Mouse (Mus musculus): ENCODE data around the gene Chrna9. TPM values are rescaled to one million over a fixed set of nuclear protein-coding genes. Genes with fewer than 3 reads are reported as not detected.

Chrna9 gene
- total RNA-seq (2015) (not detected in 2 replicates), total RNA-seq (2017) (not detected in 2 replicates)

GRCm38 (mm10) chr5:65934783-65935182, at the start of gene Chrna9:
Gene Chrna9 (plus strand): TSS chr5:65934921.
- ATAC-seq (replicated peaks; ENCODE audit: poor library complexity): no peak

- ATAC-seq (replicated peaks; ENCODE audit: poor library complexity): peak; percentile 67
These were observed 48.9 kb upstream of the Chrna9 start for GRCm38 (mm10) chr5:65885699-65886443.

- ATAC-seq (replicated peaks; ENCODE audit: poor library complexity): no peak
These were observed 46.6 kb upstream of the Chrna9 start for GRCm38 (mm10) chr5:65888102-65888501.

- ATAC-seq (replicated peaks; ENCODE audit: poor library complexity): peak; percentile 38
These were observed 45.7 kb upstream of the Chrna9 start for GRCm38 (mm10) chr5:65888998-65889397.

GRCm38 (mm10) chr5:65891251-65891826, 43.4 kb upstream of the Chrna9 start:
- ATAC-seq (replicated peaks; ENCODE audit: poor library complexity): no peak

- ATAC-seq (replicated peaks; ENCODE audit: poor library complexity): no peak
These were observed 39.5 kb upstream of the Chrna9 start for GRCm38 (mm10) chr5:65895121-65895692.

- no peak for ATAC-seq (replicated peaks; ENCODE audit: poor library complexity)
These were observed 39.0 kb upstream of the Chrna9 start for GRCm38 (mm10) chr5:65895764-65896163.

- ATAC-seq (replicated peaks; ENCODE audit: poor library complexity): no peak
These were observed 37.0 kb upstream of the Chrna9 start for GRCm38 (mm10) chr5:65897731-65898130.

GRCm38 (mm10) chr5:65898683-65899082, 36.0 kb upstream of the Chrna9 start:
- ATAC-seq (replicated peaks; ENCODE audit: poor library complexity): no peak

- ATAC-seq (replicated peaks; ENCODE audit: poor library complexity): peak; percentile 66
These were observed 34.6 kb upstream of the Chrna9 start for GRCm38 (mm10) chr5:65900113-65900512.

GRCm38 (mm10) chr5:65900862-65901265, 33.9 kb upstream of the Chrna9 start:
- peak; percentile 86 for ATAC-seq (replicated peaks; ENCODE audit: poor library complexity)

- no peak for ATAC-seq (replicated peaks; ENCODE audit: poor library complexity)
These were observed 32.8 kb upstream of the Chrna9 start for GRCm38 (mm10) chr5:65901868-65902418.

GRCm38 (mm10) chr5:65902811-65903210, 31.9 kb upstream of the Chrna9 start:
- no peak for ATAC-seq (replicated peaks; ENCODE audit: poor library complexity)

- ATAC-seq (replicated peaks; ENCODE audit: poor library complexity): no peak
These were observed 30.2 kb upstream of the Chrna9 start for GRCm38 (mm10) chr5:65904476-65904875.

GRCm38 (mm10) chr5:65908751-65909150, 26.0 kb upstream of the Chrna9 start:
- ATAC-seq (replicated peaks; ENCODE audit: poor library complexity): no peak

GRCm38 (mm10) chr5:65909321-65909720, 25.4 kb upstream of the Chrna9 start:
- ATAC-seq (replicated peaks; ENCODE audit: poor library complexity): no peak

- no peak for ATAC-seq (replicated peaks; ENCODE audit: poor library complexity)
These were observed 24.3 kb upstream of the Chrna9 start for GRCm38 (mm10) chr5:65910398-65910797.

GRCm38 (mm10) chr5:65911676-65912075, 23.0 kb upstream of the Chrna9 start:
- peak; percentile 26; the same call in 1 of the 2 replicates for ATAC-seq (replicated peaks; ENCODE audit: poor library complexity)

GRCm38 (mm10) chr5:65912201-65912600, 22.5 kb upstream of the Chrna9 start:
- no peak for ATAC-seq (replicated peaks; ENCODE audit: poor library complexity)

- ATAC-seq (replicated peaks; ENCODE audit: poor library complexity): no peak
These were observed 21.6 kb upstream of the Chrna9 start for GRCm38 (mm10) chr5:65913126-65913525.

GRCm38 (mm10) chr5:65914342-65914741, 20.4 kb upstream of the Chrna9 start:
- ATAC-seq (replicated peaks; ENCODE audit: poor library complexity): no peak

- ATAC-seq (replicated peaks; ENCODE audit: poor library complexity): no peak
These were observed 17.8 kb upstream of the Chrna9 start for GRCm38 (mm10) chr5:65916930-65917329.
